Mouse (Mus musculus) ES-E14 (cell line): ENCODE results near the gene Tulp2. TPM values are rescaled to one million over a fixed set of nuclear protein-coding genes. Genes with fewer than 3 reads are reported as not detected.

Experiments used
- DNase-seq: peaks from one replicate; pipeline ENCODE4 v3.0.0-alpha.2; 2013; ENCODE audit warnings: low read depth, low spot score
- H3K27ac ChIP-seq: 2 replicates; pipeline ENCODE4 v1.5.1; 2012; ENCODE audit warnings: low read depth, mild to moderate bottlenecking, low read length, moderate library complexity, mixed read lengths; ENCODE audit not compliant: poor library complexity, insufficient read depth, severe bottlenecking
- H3K36me3 ChIP-seq: 2 replicates; pipeline ENCODE4 v1.6.1; 2012; ENCODE audit warnings: mild to moderate bottlenecking, low read length, moderate library complexity, mixed read lengths; ENCODE audit not compliant: control insufficient read depth, poor library complexity, insufficient read depth, severe bottlenecking
- H3K4me1 ChIP-seq, 2 experiments: fragments of 150-350 bp in 1 of 2; sonication (generic) in 1 of 2; 2 replicates each; pipeline ENCODE4 v1.6.1; 2012; ENCODE audit warnings: low read length in 2 of 2, mild to moderate bottlenecking in 1 of 2, mixed read lengths in 1 of 2; ENCODE audit not compliant: control insufficient read depth in 2 of 2, insufficient read depth in 2 of 2, poor library complexity in 1 of 2
- H3K4me3 ChIP-seq, 2 experiments: fragments of 150-350 bp in 1 of 2; sonication (generic) in 1 of 2; 2 replicates each; pipeline ENCODE4 v1.5.1; 2012; ENCODE audit warnings: low read length in 2 of 2, low read depth in 1 of 2, mild to moderate bottlenecking in 1 of 2, mixed read lengths in 1 of 2; ENCODE audit not compliant: insufficient read depth in 1 of 2, poor library complexity in 1 of 2, severe bottlenecking in 1 of 2
- H3K9ac ChIP-seq: 2 replicates; pipeline ENCODE4 v1.6.1; 2012; ENCODE audit warnings: low read depth, mild to moderate bottlenecking, low read length, mixed read lengths; ENCODE audit not compliant: poor library complexity, insufficient read depth, severe bottlenecking
- H3K9me3 ChIP-seq: fragments of 150-350 bp; sonication (generic); 2 replicates; pipeline ENCODE4 v1.6.1; 2012; ENCODE audit warnings: low read depth, mild to moderate bottlenecking, low read length; ENCODE audit not compliant: control insufficient read depth, insufficient read depth
- CHD2 ChIP-seq: IDR thresholded peaks from 2 replicates; pipeline ENCODE4 v1.6.1; 2014; ENCODE audit warnings: mild to moderate bottlenecking, low read depth, low read length, inconsistent platforms
- HCFC1 ChIP-seq: IDR thresholded peaks from 2 replicates; pipeline ENCODE4 v1.6.1; 2012; ENCODE audit warnings: low read length, inconsistent platforms, borderline replicate concordance; ENCODE audit not compliant: insufficient read depth
- MAFK ChIP-seq: IDR thresholded peaks from 2 replicates; pipeline ENCODE4 v1.6.1; 2014; ENCODE audit warnings: mild to moderate bottlenecking, low read depth, low read length, inconsistent platforms; ENCODE audit not compliant: insufficient read depth
- ZC3H11A ChIP-seq: IDR thresholded peaks from 2 replicates; pipeline ENCODE4 v1.6.1; 2012; ENCODE audit warnings: low read depth, mild to moderate bottlenecking, inconsistent platforms, low read length, borderline replicate concordance
- ZNF384 ChIP-seq: IDR thresholded peaks from 2 replicates; pipeline ENCODE4 v1.6.1; 2012; ENCODE audit warnings: low read depth, low read length, inconsistent platforms
- in situ Hi-C, 2 experiments: fragments of 600-800 bp; cut with MboI; formaldehyde crosslinking; loops; one replicate each; pipeline ENCODE4 v1.15.1; 2025; ENCODE audit warnings: low sequenced_read_pairs in 2 of 2, inconsistent platforms in 1 of 2; ENCODE audit not compliant: unreplicated experiment in 2 of 2
- total RNA-seq: library from RNA; depleted of rRNA; stranded (reverse); fragments of 300-350 nt; gene quantifications from 2 replicates; pipeline ENCODE4 v1.2.3, GENCODE M21; 2012

Tulp2 gene
- total RNA-seq, 1 experiment = 2.6 TPM

DNA sequence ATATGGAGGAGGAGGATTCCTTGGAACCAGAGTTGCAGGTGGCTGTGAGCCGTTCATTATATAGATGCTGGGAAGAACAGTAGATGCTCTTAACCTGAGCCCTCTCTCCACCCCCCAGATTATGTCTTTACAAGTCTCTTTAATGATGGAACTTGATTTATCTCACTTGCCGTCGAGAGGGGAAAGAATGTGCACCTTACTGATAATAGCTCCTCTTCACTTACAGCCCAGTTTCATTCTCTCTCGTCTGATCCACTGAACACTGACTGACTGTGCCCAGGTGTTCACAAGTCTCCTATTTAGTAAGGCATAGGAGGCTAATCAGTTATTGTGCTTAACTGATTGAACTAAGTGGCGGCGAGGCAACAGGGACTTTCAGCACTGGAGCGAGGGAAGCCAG is 7.9 kb downstream of the Tulp2 start:
- Histone ChIP-seq H3K9me3 (no peaks in the 10 kb centered on the region), H3K27ac (no peak overlapping the region), H3K4me3 (no peak overlapping the region), H3K4me1 (peaks cover 6 to 16% of the 10 kb centered on the region in 2 experiments; a peak in 3 of 4 replicates), H3K9ac (no peak overlapping the region), H3K36me3 (peaks cover 13% of the 10 kb centered on the region; the same call in 1 of the 2 replicates)
- in situ Hi-C loops = no loop called here
- TF ChIP-seq MAFK (no peak), ZC3H11A (no peak), CHD2 (no peak), HCFC1 (no peak), ZNF384 (no peak)
- no peak for DNase-seq

DNA sequence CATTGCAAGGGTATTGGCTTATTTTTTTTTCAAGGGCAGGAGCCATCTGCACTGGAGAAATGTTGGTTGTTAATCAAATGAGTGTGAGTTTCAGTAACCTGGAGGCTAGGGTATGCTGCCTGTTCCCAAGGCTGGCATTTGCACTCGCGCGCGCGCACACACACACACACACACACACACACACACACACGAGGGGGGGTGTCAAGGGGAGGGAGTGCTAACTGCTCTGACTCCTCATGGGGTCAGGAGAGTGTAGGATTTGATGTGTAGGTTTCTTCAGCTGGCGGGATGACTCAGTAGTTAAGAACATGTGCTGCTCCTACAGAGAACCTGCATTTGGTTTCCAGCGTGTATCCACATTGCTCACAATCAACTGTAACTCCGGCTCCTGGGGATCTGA is 9.1 kb downstream of the Tulp2 start:
- no peak overlapping the region for H3K27ac ChIP-seq
- DNase-seq = no peak
- in situ Hi-C loops = no loop called here
- H3K4me3 ChIP-seq = no peak overlapping the region
- no peak overlapping the region; the same call in 1 of the 2 replicates for H3K9ac ChIP-seq
- TF ChIP-seq ZNF384 (no peak), MAFK (no peak), HCFC1 (no peak), ZC3H11A (no peak), CHD2 (no peak)
- H3K36me3 ChIP-seq = peaks cover 10% of the 10 kb centered on the region; the same call in 1 of the 2 replicates
- no peaks in the 10 kb centered on the region for H3K9me3 ChIP-seq
- H3K4me1 ChIP-seq = peaks cover 6 to 19% of the 10 kb centered on the region in 2 experiments; a peak in 3 of 4 replicates

GRCm38 (mm10) chr7:45491264-45491663 is 9.6 kb downstream of the Tulp2 start:
- Histone ChIP-seq H3K4me3 (no peak overlapping the region), H3K4me1 (peaks cover 6 to 18% of the 10 kb centered on the region in 2 experiments; a peak in 3 of 4 replicates), H3K9ac (no peak overlapping the region; the same call in 1 of the 2 replicates), H3K36me3 (peaks cover 11% of the 10 kb centered on the region; the same call in 1 of the 2 replicates), H3K27ac (no peak overlapping the region), H3K9me3 (no peaks in the 10 kb centered on the region)
- TF ChIP-seq ZNF384 = no peak
- TF ChIP-seq HCFC1 = no peak
- TF ChIP-seq MAFK = no peak
- TF ChIP-seq CHD2 = no peak
- TF ChIP-seq ZC3H11A = no peak
- no peak for DNase-seq
- in situ Hi-C loops = no loop called here

GRCm38 (mm10) chr7:45492225-45492844 is 10.7 kb downstream of the Tulp2 start:
- peaks cover 11% of the 10 kb centered on the region; the same call in 1 of the 2 replicates for H3K36me3 ChIP-seq
- peaks cover 6 to 16% of the 10 kb centered on the region in 2 experiments; a peak in 3 of 4 replicates for H3K4me1 ChIP-seq
- in situ Hi-C loops = no loop called here
- no peaks in the 10 kb centered on the region for H3K9me3 ChIP-seq
- DNase-seq = no peak
- H3K27ac ChIP-seq = no peak overlapping the region
- TF ChIP-seq MAFK = no peak
- no peak for TF ChIP-seq CHD2
- TF ChIP-seq ZC3H11A = no peak
- no peak for TF ChIP-seq HCFC1
- H3K9ac ChIP-seq = no peak overlapping the region
- no peak overlapping the region for H3K4me3 ChIP-seq
